Mouse (Mus musculus) thymus, adult 2 months (tissue): ENCODE data around the gene Olfr286. TPM values are rescaled to one million over a fixed set of nuclear protein-coding genes. Genes with fewer than 3 reads are reported as not detected.
A peak's percentile ranks its signal among the peaks of the same experiment; 100 is the strongest.

ENCODE experiments used
- DNase-seq: peaks from one replicate; pipeline ENCODE4 v3.0.0; 2021
- H3K27ac ChIP-seq: fragments of 200-500 bp; 2 replicates; pipeline ENCODE4 v1.5.1; 2012; ENCODE audit warnings: low read length, control low read depth; ENCODE audit not compliant: control insufficient read depth, insufficient read depth
- H3K27me3 ChIP-seq: fragments of 200-500 bp; 2 replicates; pipeline ENCODE4 v1.6.1; 2012; ENCODE audit warnings: mild to moderate bottlenecking, low read length, moderate library complexity, mixed read lengths; ENCODE audit not compliant: control insufficient read depth, insufficient read depth
- H3K36me3 ChIP-seq: fragments of 200-500 bp; 2 replicates; pipeline ENCODE4 v1.6.1; 2012; ENCODE audit warnings: mild to moderate bottlenecking, low read length, moderate library complexity; ENCODE audit not compliant: control insufficient read depth, insufficient read depth
- H3K4me1 ChIP-seq: fragments of 200-500 bp; replicated peaks from 2 replicates; pipeline ENCODE4 v1.6.1; 2012; ENCODE audit warnings: low read length; ENCODE audit not compliant: control insufficient read depth, insufficient read depth
- H3K4me3 ChIP-seq: fragments of 200-500 bp; 2 replicates; pipeline ENCODE4 v1.5.1; 2012; ENCODE audit warnings: mild to moderate bottlenecking, low read length, control low read depth, moderate library complexity; ENCODE audit not compliant: control insufficient read depth, insufficient read depth
- CTCF ChIP-seq: fragments of 200-500 bp; IDR thresholded peaks from 2 replicates; pipeline ENCODE4 v1.5.1; 2012; ENCODE audit warnings: mild to moderate bottlenecking, control low read depth, low read length, moderate library complexity, borderline replicate concordance; ENCODE audit not compliant: control insufficient read depth, poor library complexity, insufficient read depth; ENCODE audit errors: extremely low read depth
- POLR2A ChIP-seq: fragments of 200-500 bp; IDR thresholded peaks from 2 replicates; pipeline ENCODE4 v1.6.1; 2012; ENCODE audit warnings: mild to moderate bottlenecking, low read length, control low read depth, moderate library complexity; ENCODE audit not compliant: control insufficient read depth, poor library complexity, insufficient read depth; ENCODE audit errors: extremely low read depth
- WGBS: fragments of 180-500 bp; shearing (Covaris S2); methylation state at CpG from one replicate; pipeline ENCODE4 v1.1.7; 2018; 5-methylcytosine and 5-hydroxymethylcytosine counted together
- polyA plus RNA-seq: library from polyadenylated mRNA; depleted of rRNA; stranded (reverse); fragments of >200 nt; gene quantifications from 2 replicates; pipeline ENCODE4 v1.2.3, GENCODE M21; 2012; rRNA removed

Gene Olfr286
- polyA plus RNA-seq, 1 experiment, result 0.11 TPM

DNA sequence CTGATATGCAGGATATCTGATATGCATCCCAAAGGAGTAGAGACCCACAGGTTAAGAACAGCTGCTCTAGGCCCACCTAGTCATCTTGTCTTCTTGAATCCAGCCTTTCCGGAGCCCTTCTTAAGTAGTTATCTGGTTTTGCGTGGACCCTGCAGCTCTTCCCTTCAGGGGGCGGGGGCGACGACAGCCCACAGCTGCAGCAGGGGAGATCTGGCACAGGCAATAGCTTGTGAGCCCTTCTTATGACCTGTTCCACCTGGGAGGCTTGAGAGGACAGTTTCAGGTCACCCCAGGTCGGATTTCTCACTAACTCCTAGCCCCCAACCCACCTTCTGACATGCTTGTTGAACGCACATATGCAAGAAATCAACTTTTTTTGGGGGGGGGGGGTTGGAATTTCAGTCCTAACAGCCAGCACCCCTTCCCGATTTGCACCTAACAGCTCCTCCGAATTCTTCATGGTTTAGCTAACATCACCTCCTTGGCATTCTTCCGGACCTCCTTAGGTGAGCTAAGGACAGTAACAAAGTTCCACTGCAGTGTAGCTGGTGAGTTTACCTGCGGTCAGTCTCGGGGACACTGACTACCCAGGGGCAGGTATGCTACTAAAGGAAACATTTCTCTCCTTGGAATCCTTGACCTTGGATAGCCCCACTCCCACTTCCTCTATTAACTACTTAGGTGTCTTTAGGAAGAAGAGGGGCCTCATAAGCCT lies 52.2 kb downstream of the Olfr286 start:
- Histone ChIP-seq H3K4me3 (no peak overlapping the region), H3K4me1 (peaks cover 5% of the 10 kb centered on the region; the same call in 1 of the 2 replicates), H3K36me3 (no peaks in the 10 kb centered on the region), H3K27me3 (peaks cover 8% of the 10 kb centered on the region), H3K27ac (no peak overlapping the region)
- DNase-seq, result no peak
- no peak for TF ChIP-seq CTCF
- WGBS, result 78% methylated on average over 12 of the region's 12 CpGs

DNA sequence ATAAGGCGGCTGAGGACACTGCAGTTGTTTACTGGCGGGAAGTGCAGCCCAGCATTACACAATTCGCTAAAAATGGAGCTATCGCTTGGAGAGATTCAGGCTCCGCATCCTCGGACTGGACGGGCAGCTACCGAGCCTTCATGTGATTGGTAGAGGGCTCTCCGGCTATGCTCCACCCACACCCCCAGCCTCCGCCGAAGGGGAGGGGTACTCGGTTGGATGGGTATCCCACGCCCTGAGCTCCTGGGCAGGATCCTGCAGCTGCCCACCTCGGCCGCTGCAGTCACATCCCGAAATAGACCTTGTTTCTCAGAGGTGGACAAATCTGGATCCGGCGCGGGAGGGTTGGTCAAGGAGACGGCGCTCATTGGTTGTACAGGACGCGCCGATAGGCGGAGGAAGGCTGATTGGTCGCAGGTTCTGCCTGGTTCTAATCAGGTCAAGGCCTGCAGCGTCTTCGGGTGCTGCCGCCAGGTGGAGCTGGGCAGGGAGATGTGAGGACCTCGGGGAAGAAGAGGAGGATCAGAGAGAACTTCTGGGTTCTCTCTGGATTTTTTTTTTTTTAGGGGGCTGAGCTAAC lies 53.0 kb downstream of the Olfr286 start:
- Histone ChIP-seq H3K4me3 (peak overlapping the region; percentile 50), H3K27me3 (peaks cover 8% of the 10 kb centered on the region), H3K27ac (no peak overlapping the region), H3K4me1 (peaks cover 5% of the 10 kb centered on the region; the same call in 1 of the 2 replicates), H3K36me3 (no peaks in the 10 kb centered on the region)
- TF ChIP-seq POLR2A (no peak), CTCF (peak; percentile 71; the same call in 1 of the 2 replicates)
- WGBS, result under 1% methylated on average over 30 of the region's 30 CpGs
- DNase-seq, result peak; percentile 79

DNA sequence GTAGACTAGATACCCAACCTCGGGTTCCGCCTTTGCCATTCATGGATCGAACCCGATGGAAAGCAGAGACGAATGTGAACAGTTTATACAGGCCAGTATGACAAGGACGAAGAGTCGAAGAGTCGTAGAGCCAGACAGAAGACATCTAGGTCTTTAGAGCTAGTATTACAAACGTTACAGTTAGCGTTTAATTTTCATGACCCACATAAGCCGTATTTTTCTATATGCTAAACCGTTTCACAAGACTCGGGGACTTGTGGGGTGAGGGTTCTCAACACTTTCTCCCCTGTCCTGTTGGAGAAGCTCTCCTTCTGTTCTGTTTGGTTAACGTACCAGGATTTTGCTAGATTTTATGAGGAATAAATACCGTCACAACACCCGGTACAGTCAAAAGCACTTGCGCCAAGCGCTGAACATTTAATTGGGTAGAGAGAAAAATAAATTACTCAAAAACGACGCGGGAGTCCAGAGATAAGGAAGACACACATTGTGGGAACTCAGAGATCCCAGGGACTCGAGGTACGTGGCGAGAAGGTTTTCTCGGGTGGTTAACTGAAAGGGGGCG lies 53.6 kb downstream of the Olfr286 start:
- no peak for DNase-seq
- 19% methylated on average over 26 of the region's 26 CpGs for WGBS
- H3K36me3 ChIP-seq, result no peaks in the 10 kb centered on the region
- peak overlapping the region; percentile 50 for H3K4me3 ChIP-seq
- peaks cover 5% of the 10 kb centered on the region; the same call in 1 of the 2 replicates for H3K4me1 ChIP-seq
- TF ChIP-seq POLR2A, result no peak
- TF ChIP-seq CTCF, result no peak
- no peak overlapping the region for H3K27ac ChIP-seq
- peaks cover 8% of the 10 kb centered on the region for H3K27me3 ChIP-seq

DNA sequence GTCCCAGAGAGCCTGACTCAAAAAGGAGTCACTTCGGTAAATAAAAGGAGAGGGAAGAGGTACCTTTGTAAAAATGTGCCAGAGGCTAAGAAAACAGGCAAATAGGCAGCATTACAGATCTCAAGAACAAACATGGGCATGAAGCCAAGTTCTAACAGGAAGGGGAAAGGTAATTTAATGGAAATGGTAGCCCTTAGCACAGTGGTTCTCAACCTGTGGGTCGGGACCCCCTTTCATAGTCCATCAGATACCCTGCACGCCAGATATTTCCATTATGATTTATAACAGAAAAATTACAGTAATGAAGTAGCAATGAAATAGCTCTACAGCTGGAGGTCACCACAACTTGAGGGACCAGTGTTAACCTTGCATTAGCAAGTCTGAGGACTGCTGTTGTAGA lies 56.9 kb downstream of the Olfr286 start:
- TF ChIP-seq POLR2A (no peak), CTCF (no peak)
- no peak for DNase-seq
- peaks cover 8% of the 10 kb centered on the region for H3K27me3 ChIP-seq
- H3K36me3 ChIP-seq, result no peaks in the 10 kb centered on the region
- H3K4me3 ChIP-seq, result no peak overlapping the region
- WGBS, result 79% methylated on average over 3 of the region's 3 CpGs
- H3K4me1 ChIP-seq, result peaks cover 5% of the 10 kb centered on the region; the same call in 1 of the 2 replicates
- H3K27ac ChIP-seq, result no peak overlapping the region

Other genes starting within 250 kb of the Olfr286 start
- gene Col2a1, start 229.8 kb downstream of the Olfr286 start, polyA plus RNA-seq, result 0.32 and 0.47 TPM in 2 replicates
- gene Pfkm, start 141.9 kb downstream of the Olfr286 start, polyA plus RNA-seq, result 24.3 and 44.9 TPM in 2 replicates
- 42.5 and 43.6 TPM in 2 replicates for gene Senp1, start 140.7 kb downstream of the Olfr286 start, polyA plus RNA-seq
- gene Asb8, start 68.8 kb downstream of the Olfr286 start, polyA plus RNA-seq, result 52.2 and 56.9 TPM in 2 replicates
- 1.3 TPM in 2 replicates for gene Ccdc184, start 67.3 kb downstream of the Olfr286 start, polyA plus RNA-seq
- not detected in 2 replicates for gene Olfr288, start 38.9 kb downstream of the Olfr286 start, polyA plus RNA-seq
- gene Gm44579, start 13.5 kb downstream of the Olfr286 start, polyA plus RNA-seq, result not detected in 2 replicates
- 0.22 TPM in 1 of 2 replicates, not detected in the other for gene Olfr287, start 13.4 kb downstream of the Olfr286 start, polyA plus RNA-seq
- 0.22 TPM in 1 of 2 replicates, not detected in the other for gene H1fnt, start 22.8 kb upstream of the Olfr286 start, polyA plus RNA-seq
- 0.34 and 0.71 TPM in 2 replicates for gene Zfp641, start 61.7 kb upstream of the Olfr286 start, polyA plus RNA-seq
- not detected in 2 replicates for gene Olfr285, start 82.9 kb upstream of the Olfr286 start, polyA plus RNA-seq
- gene Olfr284, start 106.5 kb upstream of the Olfr286 start, polyA plus RNA-seq, result 0.29 TPM in 1 of 2 replicates, not detected in the other
- not detected in 2 replicates for gene Olfr283, start 146.5 kb upstream of the Olfr286 start, polyA plus RNA-seq
- gene Olfr282, start 196.8 kb upstream of the Olfr286 start, polyA plus RNA-seq, result not detected in 2 replicates
- not detected in 2 replicates for gene Olfr281, start 218.1 kb upstream of the Olfr286 start, polyA plus RNA-seq
- not detected in 2 replicates for gene OR5BS1P, start 235.4 kb upstream of the Olfr286 start, polyA plus RNA-seq
- gene Lalba, start 248.3 kb upstream of the Olfr286 start, polyA plus RNA-seq, result 0.48 TPM in 1 of 2 replicates, not detected in the other